Mouse (Mus musculus) olfactory bulb, adult 2 months (tissue): ENCODE data around the gene Gga3.

Experiments
- CTCF ChIP-seq: fragments of 200-500 bp; IDR thresholded peaks from 2 replicates; pipeline ENCODE4 v1.5.1; 2012; ENCODE audit warnings: low read depth, mild to moderate bottlenecking, low read length, moderate library complexity; ENCODE audit not compliant: insufficient read depth
- POLR2A ChIP-seq: fragments of 200-500 bp; IDR thresholded peaks from 2 replicates; pipeline ENCODE4 v1.6.1; 2012; ENCODE audit warnings: mild to moderate bottlenecking, low read depth, low read length, moderate library complexity; ENCODE audit not compliant: insufficient read depth

- no peak for TF ChIP-seq CTCF
- TF ChIP-seq POLR2A: no peak
Observed at GRCm38 (mm10) chr11:115534759-115535371, 69.0 kb downstream of the Gga3 start.
